Comparison of ENCODE assay signal across 21 mouse cellular contexts in the genomic region with DNA sequence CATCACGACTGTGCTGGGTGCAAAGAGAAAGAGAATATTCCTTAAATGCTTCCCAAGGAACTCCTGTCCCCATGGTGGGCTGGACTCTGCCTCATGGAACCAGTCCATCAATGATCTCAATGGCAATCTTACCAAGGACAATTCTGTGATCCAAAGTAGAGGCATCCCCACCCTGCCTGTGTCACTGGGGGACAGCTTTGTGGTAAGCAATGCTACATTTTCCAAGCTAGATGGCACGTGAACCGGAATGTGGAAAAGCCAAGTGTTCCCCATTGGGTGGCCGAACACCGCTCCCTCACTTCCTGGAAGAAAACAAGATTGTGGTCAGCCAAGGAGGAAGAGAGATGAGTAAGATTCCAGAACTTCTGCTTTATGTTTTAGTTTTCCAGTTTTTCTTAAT.
"Had no signal": no experiment of that assay in that cellular context is flagged by ENCODE, and none has a peak within 500 bp of the region (broad histone marks: within the 10 kb centered on the region; RNA-seq: fewer than 3 reads in every experiment).

No protein-coding gene starts in this region.

- H3K9ac ChIP-seq: limb, embryonic 12.5 days; limb, embryonic 15.5 days; liver, embryonic 14.5 days; liver, postnatal 0 days; lung, embryonic 14.5 days; midbrain, embryonic 12.5 days; midbrain, embryonic 15.5 days; neural tube, embryonic 12.5 days; neural tube, embryonic 15.5 days; stomach, embryonic 15.5 days had no signal

- H3K36me3 ChIP-seq: limb, embryonic 12.5 days; limb, embryonic 15.5 days; midbrain, embryonic 12.5 days; midbrain, embryonic 15.5 days; neural tube, embryonic 12.5 days; neural tube, embryonic 15.5 days; stomach, embryonic 15.5 days had no signal

- H3K4me3 ChIP-seq: limb, embryonic 12.5 days; limb, embryonic 15.5 days; midbrain, embryonic 12.5 days; midbrain, embryonic 15.5 days; neural tube, embryonic 12.5 days; neural tube, embryonic 15.5 days; stomach, embryonic 15.5 days had no signal

- H3K4me1 ChIP-seq: limb, embryonic 12.5 days; limb, embryonic 15.5 days; midbrain, embryonic 12.5 days; midbrain, embryonic 15.5 days; neural tube, embryonic 12.5 days; neural tube, embryonic 15.5 days; stomach, embryonic 15.5 days had no signal

- H3K27ac ChIP-seq: kidney, postnatal 0 days; limb, embryonic 12.5 days; limb, embryonic 15.5 days; liver, embryonic 14.5 days; macrophage; midbrain, embryonic 12.5 days; midbrain, embryonic 15.5 days; neural tube, embryonic 12.5 days; neural tube, embryonic 15.5 days; stomach, embryonic 15.5 days had no signal

- H3K9me3 ChIP-seq: limb, embryonic 12.5 days; limb, embryonic 15.5 days; midbrain, embryonic 12.5 days; midbrain, embryonic 15.5 days; neural tube, embryonic 12.5 days; neural tube, embryonic 15.5 days; stomach, embryonic 15.5 days had no signal

- ATAC-seq: liver, postnatal 0 days; lung, postnatal 0 days; midbrain, embryonic 15.5 days had no signal

- H3K27me3 ChIP-seq: limb, embryonic 12.5 days; limb, embryonic 15.5 days; midbrain, embryonic 12.5 days; midbrain, embryonic 15.5 days; neural tube, embryonic 12.5 days; neural tube, embryonic 15.5 days; stomach, embryonic 15.5 days had no signal

- H3K4me2 ChIP-seq: limb, embryonic 12.5 days; limb, embryonic 15.5 days; liver, embryonic 11.5 days; lung, embryonic 14.5 days; midbrain, embryonic 12.5 days; midbrain, embryonic 15.5 days; neural tube, embryonic 12.5 days; neural tube, embryonic 15.5 days; stomach, embryonic 15.5 days had no signal

- DNase-seq: kidney, postnatal 25 days; left cerebral cortex, postnatal 4 days; liver, postnatal 0 days; lung, embryonic 14.5 days; right cerebral cortex, adult 18-20 months; right cerebral cortex, postnatal 14 days; right cerebral cortex, postnatal 4 days; spleen, adult 18-20 months; thymus, postnatal 36 days had no signal
